Mouse (Mus musculus): ENCODE results near the gene Mlh3. TPM values are rescaled to one million over a fixed set of nuclear protein-coding genes. Genes with fewer than 3 reads are reported as not detected.

The Mlh3 gene
- polyA plus RNA-seq, 1 experiment from 2014 or later: 9.8 TPM

DNA sequence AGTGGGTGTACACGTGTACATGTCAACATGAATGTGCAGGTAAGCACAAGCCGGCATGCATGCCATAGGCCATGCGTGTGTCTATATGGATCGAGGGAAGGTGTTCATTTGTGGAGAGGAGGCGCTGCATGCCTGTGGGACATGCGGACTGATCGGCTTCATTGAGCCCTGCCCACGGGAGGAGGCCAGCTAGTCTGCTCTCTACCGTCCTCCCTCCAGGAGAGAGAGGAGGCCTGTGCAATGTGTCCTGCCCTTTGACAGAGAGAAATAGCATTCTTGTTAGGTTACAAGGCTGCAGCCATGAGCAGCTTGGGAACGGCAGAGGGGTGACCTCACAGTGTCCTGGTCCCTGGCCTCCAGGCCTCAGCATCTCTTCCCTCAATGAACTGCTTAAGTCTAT, 74.2 kb downstream of the Mlh3 start:
- no peak for ATAC-seq (ENCODE audit: low FRiP score, low read depth)
- Histone ChIP-seq H3K4me2 (replicated peaks) (no peak overlapping the region), H3K36me3 (no peaks in the 10 kb centered on the region), H3K27me3 (peaks cover 8% of the 10 kb centered on the region), H3K9ac (replicated peaks) (no peak overlapping the region), H3K27ac (replicated peaks) (no peak overlapping the region), H3K9me3 (no peaks in the 10 kb centered on the region), H3K4me1 (peaks cover 18% of the 10 kb centered on the region), H3K4me3 (no peak overlapping the region)
- 91% methylated on average over 10 of the region's 10 CpGs for WGBS

- Histone ChIP-seq H3K4me1 (peaks cover 9% of the 10 kb centered on the region; the same call in 1 of the 2 replicates), H3K9me3 (no peaks in the 10 kb centered on the region), H3K4me3 (no peak overlapping the region), H3K27ac (replicated peaks) (no peak overlapping the region), H3K36me3 (no peaks in the 10 kb centered on the region), H3K4me2 (replicated peaks) (no peak overlapping the region), H3K27me3 (peaks cover 3% of the 10 kb centered on the region), H3K9ac (replicated peaks) (no peak overlapping the region)
- WGBS: 94% methylated on average over 5 of the region's 5 CpGs
- no peak for ATAC-seq (ENCODE audit: low FRiP score, low read depth)
Measured at GRCm38 (mm10) chr12:85195086-85195485, 75.3 kb downstream of the Mlh3 start.

- no peak overlapping the region for H3K4me2 ChIP-seq (replicated peaks)
- 83% methylated on average over 4 of the region's 4 CpGs for WGBS
- H3K27me3 ChIP-seq: no peaks in the 10 kb centered on the region; the same call in 1 of the 2 replicates
- no peaks in the 10 kb centered on the region for H3K36me3 ChIP-seq
- no peak overlapping the region for H3K9ac ChIP-seq (replicated peaks)
- no peak for ATAC-seq (ENCODE audit: low FRiP score, low read depth)
- no peak overlapping the region for H3K4me3 ChIP-seq
- H3K27ac ChIP-seq (replicated peaks): no peak overlapping the region
- peaks cover 9% of the 10 kb centered on the region; the same call in 1 of the 2 replicates for H3K4me1 ChIP-seq
- no peaks in the 10 kb centered on the region for H3K9me3 ChIP-seq
Measured at GRCm38 (mm10) chr12:85194623-85195018, 75.8 kb downstream of the Mlh3 start.

GRCm38 (mm10) chr12:85193923-85194622, 76.3 kb downstream of the Mlh3 start:
- Histone ChIP-seq H3K4me1 (peaks cover 9% of the 10 kb centered on the region; the same call in 1 of the 2 replicates), H3K4me2 (replicated peaks) (no peak overlapping the region), H3K4me3 (no peak overlapping the region), H3K27ac (replicated peaks) (no peak overlapping the region), H3K36me3 (no peaks in the 10 kb centered on the region), H3K9me3 (no peaks in the 10 kb centered on the region), H3K9ac (replicated peaks) (no peak overlapping the region), H3K27me3 (no peaks in the 10 kb centered on the region)
- no peak for ATAC-seq (ENCODE audit: low FRiP score, low read depth)
- 91% methylated on average over 11 of the region's 11 CpGs for WGBS

GRCm38 (mm10) chr12:85193146-85193545, 77.3 kb downstream of the Mlh3 start:
- no peak overlapping the region for H3K4me2 ChIP-seq (replicated peaks)
- H3K9me3 ChIP-seq: no peaks in the 10 kb centered on the region
- no peak overlapping the region for H3K27ac ChIP-seq (replicated peaks)
- ATAC-seq (ENCODE audit: low FRiP score, low read depth): no peak
- no peaks in the 10 kb centered on the region for H3K36me3 ChIP-seq
- no peaks in the 10 kb centered on the region for H3K27me3 ChIP-seq
- WGBS: 81% methylated on average over 10 of the region's 10 CpGs
- no peak overlapping the region for H3K9ac ChIP-seq (replicated peaks)
- H3K4me1 ChIP-seq: peaks cover 9% of the 10 kb centered on the region; the same call in 1 of the 2 replicates
- no peak overlapping the region for H3K4me3 ChIP-seq

GRCm38 (mm10) chr12:85192461-85193108, 77.8 kb downstream of the Mlh3 start:
- no peaks in the 10 kb centered on the region for H3K36me3 ChIP-seq
- WGBS: 34% methylated on average over 19 of the region's 19 CpGs
- ATAC-seq (ENCODE audit: low FRiP score, low read depth): no peak
- H3K4me1 ChIP-seq: peaks cover 9% of the 10 kb centered on the region; the same call in 1 of the 2 replicates
- no peak overlapping the region for H3K27ac ChIP-seq (replicated peaks)
- no peaks in the 10 kb centered on the region for H3K27me3 ChIP-seq
- no peak overlapping the region for H3K4me2 ChIP-seq (replicated peaks)
- no peak overlapping the region for H3K4me3 ChIP-seq
- H3K9me3 ChIP-seq: no peaks in the 10 kb centered on the region
- H3K9ac ChIP-seq (replicated peaks): no peak overlapping the region

DNA sequence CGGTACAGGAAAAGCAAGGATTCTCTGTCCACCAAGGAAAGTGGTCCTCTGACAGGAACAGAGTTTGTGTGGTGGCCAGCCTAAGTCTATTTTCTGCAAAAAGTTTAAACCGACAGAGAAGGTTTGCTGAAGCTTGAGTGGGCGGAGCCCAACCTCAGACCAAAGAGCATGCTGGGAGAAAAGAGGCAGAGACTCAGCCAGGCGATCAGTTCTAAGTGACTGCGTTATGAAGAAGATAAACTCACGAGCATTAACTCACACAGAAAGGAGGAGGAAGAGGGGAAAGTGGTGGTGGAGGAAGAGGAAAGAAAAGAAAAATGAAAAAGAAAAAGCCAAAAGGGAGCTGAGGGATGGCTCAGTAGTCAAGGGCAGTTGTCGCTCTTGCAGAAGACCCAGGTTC, 80.1 kb downstream of the Mlh3 start:
- H3K4me1 ChIP-seq: peaks cover 9% of the 10 kb centered on the region; the same call in 1 of the 2 replicates
- no peaks in the 10 kb centered on the region for H3K27me3 ChIP-seq
- no peak overlapping the region for H3K27ac ChIP-seq (replicated peaks)
- H3K4me3 ChIP-seq: no peak overlapping the region
- no peak for ATAC-seq (ENCODE audit: low FRiP score, low read depth)
- H3K9me3 ChIP-seq: no peaks in the 10 kb centered on the region
- no peak overlapping the region for H3K4me2 ChIP-seq (replicated peaks)
- no peaks in the 10 kb centered on the region for H3K36me3 ChIP-seq
- 82% methylated on average over 7 of the region's 7 CpGs for WGBS
- no peak overlapping the region for H3K9ac ChIP-seq (replicated peaks)

DNA sequence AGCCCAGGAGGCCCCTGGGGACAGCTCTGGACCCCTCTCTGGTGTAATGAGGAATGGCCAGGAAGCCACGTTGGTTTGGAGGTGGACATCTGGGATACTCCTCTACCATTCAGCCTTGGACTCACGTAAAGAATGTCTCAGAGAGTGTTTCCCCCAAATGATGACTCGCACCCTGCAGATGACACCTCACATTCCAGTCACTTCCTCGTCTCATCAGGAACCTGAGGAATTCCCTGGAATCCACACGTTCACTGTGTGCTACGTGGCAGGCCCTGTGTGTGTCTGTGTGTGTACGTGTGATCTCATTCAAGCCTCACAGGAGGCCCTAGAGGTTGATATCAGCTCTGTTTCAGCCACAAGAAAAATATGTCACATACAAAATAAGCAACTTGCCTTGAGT, 84.0 kb downstream of the Mlh3 start:
- Histone ChIP-seq H3K9me3 (no peaks in the 10 kb centered on the region), H3K4me2 (replicated peaks) (no peak overlapping the region), H3K4me1 (peaks cover 12% of the 10 kb centered on the region), H3K4me3 (no peak overlapping the region), H3K9ac (replicated peaks) (no peak overlapping the region), H3K36me3 (no peaks in the 10 kb centered on the region), H3K27ac (replicated peaks) (no peak overlapping the region), H3K27me3 (peaks cover 5% of the 10 kb centered on the region; the same call in 1 of the 2 replicates)
- ATAC-seq (ENCODE audit: low FRiP score, low read depth): no peak
- 79% methylated on average over 7 of the region's 7 CpGs for WGBS

GRCm38 (mm10) chr12:85185810-85186209, 84.6 kb downstream of the Mlh3 start:
- ATAC-seq (ENCODE audit: low FRiP score, low read depth): no peak
- WGBS: 76% methylated on average over 8 of the region's 8 CpGs

More at GRCm38 (mm10) chr12:85185810-85186209, 84.6 kb downstream of the Mlh3 start:
- Histone ChIP-seq H3K27ac (replicated peaks) (no peak overlapping the region), H3K4me2 (replicated peaks) (no peak overlapping the region), H3K4me3 (no peak overlapping the region), H3K9me3 (no peaks in the 10 kb centered on the region), H3K9ac (replicated peaks) (no peak overlapping the region), H3K36me3 (no peaks in the 10 kb centered on the region), H3K4me1 (peaks cover 13% of the 10 kb centered on the region), H3K27me3 (peaks cover 5% of the 10 kb centered on the region; the same call in 1 of the 2 replicates)

Small RNA genes within 50 kb of the gene (microRNA-seq; reads per million reads assigned to microRNA genes)
- gene Mir6938: not detected

Other genes with a start within 250 kb of the Mlh3 start
- 2.5 and 3.7 TPM in 2 replicates for gene Prox2, start 159.8 kb downstream of the Mlh3 start, polyA plus RNA-seq (2016; fragmentation: Nextera tagmentation; extraction: Ambion mirVana)
- 101 and 107 TPM in 2 replicates for gene Dlst, start 159.8 kb downstream of the Mlh3 start, polyA plus RNA-seq (2016; fragmentation: Nextera tagmentation; extraction: Ambion mirVana)
- 5.4 and 6.1 TPM in 2 replicates for gene Rps6kl1, start 119.3 kb downstream of the Mlh3 start, polyA plus RNA-seq (2016; fragmentation: Nextera tagmentation; extraction: Ambion mirVana)
- 5.7 and 6.2 TPM in 2 replicates for gene Pgf, start 92.8 kb downstream of the Mlh3 start, polyA plus RNA-seq (2016; fragmentation: Nextera tagmentation; extraction: Ambion mirVana)
- 85.7 and 86.6 TPM in 2 replicates for gene Eif2b2, start 51.1 kb downstream of the Mlh3 start, polyA plus RNA-seq (2016; fragmentation: Nextera tagmentation; extraction: Ambion mirVana)
- gene Acyp1, start 17.8 kb upstream of the Mlh3 start, polyA plus RNA-seq (2016; fragmentation: Nextera tagmentation; extraction: Ambion mirVana): 63.9 and 73.7 TPM in 2 replicates
- gene Zc2hc1c, start 18.0 kb upstream of the Mlh3 start, polyA plus RNA-seq (2016; fragmentation: Nextera tagmentation; extraction: Ambion mirVana): 1.1 and 1.2 TPM in 2 replicates
- gene Nek9, start 68.8 kb upstream of the Mlh3 start, polyA plus RNA-seq (2016; fragmentation: Nextera tagmentation; extraction: Ambion mirVana): 21.1 and 26.1 TPM in 2 replicates
- gene Tmed10, start 104.2 kb upstream of the Mlh3 start, polyA plus RNA-seq (2016; fragmentation: Nextera tagmentation; extraction: Ambion mirVana): 225 and 231 TPM in 2 replicates
- 1.1 and 1.7 TPM in 2 replicates for gene Fos, start 203.3 kb upstream of the Mlh3 start, polyA plus RNA-seq (2016; fragmentation: Nextera tagmentation; extraction: Ambion mirVana)